12 mouse cellular contexts compared by ENCODE assay signal in the genomic region with DNA sequence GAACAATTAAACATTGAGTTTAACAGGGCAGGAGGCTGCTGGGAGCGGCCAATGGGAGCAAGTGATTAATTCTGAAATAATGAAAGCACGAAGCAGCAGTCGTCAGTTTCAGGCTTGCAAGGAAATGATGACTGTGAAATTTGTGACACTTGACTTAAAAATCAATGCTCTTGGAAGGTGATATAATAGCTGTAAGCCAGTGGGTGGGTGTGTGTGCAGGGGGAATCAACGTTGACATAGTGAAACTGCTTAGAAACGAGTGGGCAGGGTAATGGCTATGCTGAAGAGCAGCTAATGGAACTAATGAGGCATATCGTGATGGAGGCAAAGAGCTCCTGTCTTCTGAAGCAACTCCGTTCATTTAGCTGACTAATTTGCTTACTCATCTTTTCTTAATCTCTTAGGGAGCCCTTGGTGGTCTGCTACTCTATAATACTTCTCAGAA.
DNase-seq lines count a peak whose midpoint lies in the region; ATAC-seq and TF ChIP-seq lines count a peak whose summit lies in the region.
"Had no signal": no experiment of that assay in that cellular context is flagged by ENCODE, and none has a peak within 500 bp of the region (broad histone marks: within the 10 kb centered on the region; RNA-seq: fewer than 3 reads in every experiment).

No protein-coding gene starts in this region.

- no peaks in the 10 kb centered on the region for H3K9me3 ChIP-seq in megakaryocyte, embryonic 14.5 days
- no peaks in the 10 kb centered on the region for H3K9me3 ChIP-seq in hindbrain, embryonic 16.5 days (ENCODE audit: control insufficient read depth, low read length)
- H3K9me3 ChIP-seq in neural tube, embryonic 14.5 days (ENCODE audit: control insufficient read depth, low read length) = no peaks in the 10 kb centered on the region

- H3K36me3 ChIP-seq in megakaryocyte, embryonic 14.5 days (replicated peaks; ENCODE audit: low read length) = no peaks in the 10 kb centered on the region
- no peaks in the 10 kb centered on the region for H3K36me3 ChIP-seq in hindbrain, embryonic 16.5 days (ENCODE audit: control insufficient read depth, insufficient read depth, low read length)
- no peaks in the 10 kb centered on the region for H3K36me3 ChIP-seq in neural tube, embryonic 14.5 days (ENCODE audit: control insufficient read depth, insufficient read depth, low read length)
- H3K36me3 ChIP-seq in thymus, adult 2 months (ENCODE audit: control insufficient read depth, insufficient read depth, low read length) = no peaks in the 10 kb centered on the region

- H3K27me3 ChIP-seq in megakaryocyte, embryonic 14.5 days (replicated peaks) = no peaks in the 10 kb centered on the region
- H3K27me3 ChIP-seq in hindbrain, embryonic 16.5 days (replicated peaks; ENCODE audit: control insufficient read depth, insufficient read depth, low read length) = no peaks in the 10 kb centered on the region
- no peaks in the 10 kb centered on the region for H3K27me3 ChIP-seq in neural tube, embryonic 14.5 days (ENCODE audit: control insufficient read depth, insufficient read depth, low read length)
- H3K27me3 ChIP-seq in thymus, adult 2 months (ENCODE audit: control insufficient read depth, insufficient read depth, low read length) = no peaks in the 10 kb centered on the region

- ATAC-seq in megakaryocyte, adult 5-6 weeks (ENCODE audit: poor library complexity, severe bottlenecking) = no peak
- peak; percentile 86 for ATAC-seq in erythroblast, adult 5-6 weeks (replicated peaks; ENCODE audit: low FRiP score, poor library complexity, severe bottlenecking)
- no peak for ATAC-seq in hindbrain, embryonic 16.5 days
- ATAC-seq in neural tube, embryonic 14.5 days (ENCODE audit: low read depth) = peak; percentile 76; the same call in 1 of the 2 replicates

- no peak for TF ChIP-seq CTCF in thymus, adult 2 months (IDR thresholded peaks at IDR 0.05; ENCODE audit: borderline replicate concordance, control insufficient read depth, extremely low read depth, insufficient read depth, low read length, poor library complexity)

- no peak for DNase-seq in spleen, adult 12 weeks (ENCODE audit: low spot score)
- DNase-seq in thymus, adult 2 months = no peak
- DNase-seq in adrenal gland, adult 8-10 months = no peak
- DNase-seq: gastrocnemius, postnatal 10 days; heart, postnatal 36 days; layer of hippocampus, adult 9-11 months; lung, embryonic 14.5 days had no signal

- no peak for TF ChIP-seq POLR2A in thymus, adult 2 months (IDR thresholded peaks at IDR 0.05; ENCODE audit: control insufficient read depth, extremely low read depth, insufficient read depth, low read length, poor library complexity)

- H3K4me3 ChIP-seq in megakaryocyte, embryonic 14.5 days (replicated peaks) = peak overlapping the region; percentile 86
- no peak overlapping the region for H3K4me3 ChIP-seq in hindbrain, embryonic 16.5 days (ENCODE audit: low read length)
- H3K4me3 ChIP-seq in neural tube, embryonic 14.5 days (ENCODE audit: low read depth, low read length) = no peak overlapping the region
- H3K4me3 ChIP-seq in thymus, adult 2 months (ENCODE audit: control insufficient read depth, insufficient read depth, low read length) = no peak overlapping the region

- H3K9ac ChIP-seq in hindbrain, embryonic 16.5 days (ENCODE audit: low read depth, low read length) = no peak overlapping the region
- H3K9ac ChIP-seq in neural tube, embryonic 14.5 days (replicated peaks; ENCODE audit: low read depth, low read length) = no peak overlapping the region
- H3K9ac ChIP-seq: lung, embryonic 14.5 days had no signal

- 14% methylated on average over 7 of the region's 7 CpGs for WGBS in hindbrain, embryonic 16.5 days
- 16% methylated on average over 7 of the region's 7 CpGs for WGBS in neural tube, embryonic 14.5 days
- 33% methylated on average over 7 of the region's 7 CpGs for WGBS in thymus, adult 2 months

- 0 out of 2 replicates have a peak overlapping the region, but pooled peaks have one; percentile 29 for H3K4me2 ChIP-seq in hindbrain, embryonic 16.5 days (ENCODE audit: low read length)
- H3K4me2 ChIP-seq in neural tube, embryonic 14.5 days (ENCODE audit: low read depth, low read length) = no peak overlapping the region
- H3K4me2 ChIP-seq: lung, embryonic 14.5 days had no signal

- H3K27ac ChIP-seq in hindbrain, embryonic 16.5 days (ENCODE audit: low read depth, low read length) = no peak overlapping the region
- H3K27ac ChIP-seq in neural tube, embryonic 14.5 days (ENCODE audit: low read depth, low read length) = no peak overlapping the region
- no peak overlapping the region for H3K27ac ChIP-seq in thymus, adult 2 months (ENCODE audit: control insufficient read depth, insufficient read depth, low read length)

- H3K4me1 ChIP-seq in megakaryocyte, embryonic 14.5 days = peaks cover 21% of the 10 kb centered on the region
- H3K4me1 ChIP-seq in hindbrain, embryonic 16.5 days (ENCODE audit: control insufficient read depth, insufficient read depth, low read depth, low read length) = no peaks in the 10 kb centered on the region
- H3K4me1 ChIP-seq in neural tube, embryonic 14.5 days (ENCODE audit: control insufficient read depth, insufficient read depth, low read length) = no peaks in the 10 kb centered on the region
- no peaks in the 10 kb centered on the region for H3K4me1 ChIP-seq in thymus, adult 2 months (replicated peaks; ENCODE audit: control insufficient read depth, insufficient read depth, low read length)

Comparison
In these comparisons a context has a peak if more than half of its experiments do, and no peak if none do; other contexts are left out.
1. ATAC-seq: peak in erythroblast, adult 5-6 weeks (single experiment) and neural tube, embryonic 14.5 days (single experiment); none in megakaryocyte, adult 5-6 weeks (single experiment) and hindbrain, embryonic 16.5 days (single experiment).